Mouse (Mus musculus): ENCODE measurements around the gene Pola1. TPM values are rescaled to one million over a fixed set of nuclear protein-coding genes. Genes with fewer than 3 reads are reported as not detected.

Pola1 gene
- 14.0 TPM for polyA plus RNA-seq (2017; shearing (Covaris generic))

DNA sequence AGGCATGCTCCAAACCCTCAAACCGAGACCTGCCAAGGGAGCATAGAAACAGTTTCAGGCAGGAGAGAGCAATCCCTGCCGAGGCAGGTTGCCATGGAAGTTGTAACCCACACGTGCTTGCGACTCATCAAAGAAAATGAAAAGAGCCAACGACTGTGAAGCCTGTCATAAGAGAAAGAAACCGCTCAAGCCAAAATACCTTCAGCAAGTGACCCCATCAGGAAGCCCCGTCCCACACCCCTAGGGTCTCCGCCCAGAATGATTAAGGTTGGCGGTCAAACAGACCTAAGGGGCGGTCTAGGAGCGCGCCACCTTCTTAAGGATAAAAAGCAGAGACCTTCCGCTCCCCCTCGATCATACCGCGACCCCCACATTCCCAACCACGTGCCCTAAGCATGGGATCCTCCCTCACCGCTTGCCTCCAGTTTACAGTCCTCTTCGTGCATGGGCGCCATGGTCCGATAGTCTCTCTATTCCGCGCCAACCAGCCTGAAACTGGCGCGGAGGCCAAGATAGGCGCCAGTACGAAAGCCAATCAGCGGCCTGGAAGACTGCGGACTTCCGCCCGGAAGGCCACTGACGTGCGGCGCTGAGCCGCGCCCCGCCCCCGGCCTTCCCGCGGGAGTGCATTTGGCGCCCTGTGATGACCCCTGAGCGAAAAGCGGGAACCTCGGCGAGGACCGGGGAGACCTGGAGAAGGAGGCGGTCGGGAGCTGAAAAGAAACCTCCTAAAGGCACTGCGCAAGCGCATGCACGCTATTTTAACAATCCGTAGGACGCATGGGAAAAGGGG lies at the start of gene Pola1:
TSS of gene Pola1 (minus strand) at position 499 of the 793 bp plus-strand sequence.

DNA sequence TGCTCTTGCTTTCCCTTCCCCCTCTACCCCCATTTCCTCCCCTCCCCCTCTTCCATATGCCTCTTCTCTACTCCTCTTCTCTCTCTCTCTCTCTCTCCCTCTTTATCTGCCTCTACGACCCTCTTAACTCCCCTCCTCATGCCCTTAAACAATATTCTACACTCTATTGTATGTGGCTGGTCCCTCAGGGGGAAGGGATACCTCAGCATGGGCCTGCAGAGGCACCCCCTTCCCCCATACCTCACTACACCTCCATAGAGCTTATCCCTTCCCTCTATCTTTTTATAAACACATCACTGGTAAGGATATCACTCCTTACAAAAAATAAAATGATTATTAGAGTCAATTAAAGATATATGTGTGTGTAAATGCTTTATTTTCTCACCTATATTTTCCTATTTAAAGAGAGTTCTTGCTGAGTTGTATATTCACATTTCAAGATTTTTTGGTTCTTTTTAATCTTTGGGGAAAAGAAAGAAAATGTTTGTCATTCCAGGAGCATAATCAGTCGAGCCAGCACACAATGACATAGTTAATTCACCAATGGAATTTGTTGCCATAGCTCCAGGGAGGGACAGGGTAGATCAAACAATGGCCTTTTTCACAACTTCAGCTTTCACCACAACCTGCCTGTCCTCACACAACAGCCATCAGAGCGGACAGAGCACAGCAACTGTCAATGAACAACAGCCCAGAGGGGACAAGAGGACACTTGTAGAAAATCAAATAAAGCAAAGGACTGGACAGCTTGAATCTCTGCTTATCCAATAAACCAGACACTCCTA lies 22.5 kb upstream of the Pola1 start, which contains the start of gene Pcyt1b:
TSS of gene Pcyt1b (plus strand) at position 646 of the 785 bp plus-strand sequence.

DNA sequence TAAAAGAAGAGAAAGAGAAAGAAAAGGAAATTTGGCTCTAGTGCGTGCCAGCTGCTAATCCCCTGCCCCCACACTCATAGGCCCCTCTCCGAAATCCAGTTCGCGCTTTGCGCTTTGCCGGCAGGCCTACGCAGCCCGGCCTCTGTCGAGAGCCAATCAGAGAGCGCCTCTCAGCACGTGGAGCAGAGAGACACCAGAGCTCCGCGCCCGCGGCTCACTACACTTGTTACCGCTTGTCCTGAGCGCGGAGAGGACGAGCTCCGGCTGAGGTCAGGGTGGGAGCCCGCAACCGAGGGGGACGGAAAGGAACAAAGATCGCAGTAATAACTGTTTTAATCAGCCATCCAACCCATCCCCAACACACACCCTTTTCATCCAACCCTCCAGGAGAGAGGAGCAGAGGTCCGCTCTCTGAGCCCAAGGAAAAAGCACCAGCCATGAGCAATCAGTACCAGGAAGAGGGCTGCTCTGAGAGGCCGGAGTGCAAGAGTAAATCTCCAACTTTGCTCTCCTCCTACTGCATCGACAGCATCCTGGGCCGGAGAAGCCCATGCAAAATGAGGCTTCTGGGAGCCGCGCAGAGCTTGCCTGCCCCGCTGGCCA lies 345.6 kb downstream of the Pola1 start, which contains the start of gene Arx:
TSS of gene Arx (plus strand) at position 155 of the 603 bp plus-strand sequence.

Other genes starting within 250 kb of the Pola1 start
- 4.2 TPM for gene Pcyt1b, start 22.7 kb upstream of the Pola1 start, polyA plus RNA-seq (2017; shearing (Covaris generic))
- gene Pdk3, start 200.0 kb upstream of the Pola1 start, polyA plus RNA-seq (2017; shearing (Covaris generic)): 29.9 TPM